28 mouse cellular contexts compared by ENCODE assay signal in the genomic region with DNA sequence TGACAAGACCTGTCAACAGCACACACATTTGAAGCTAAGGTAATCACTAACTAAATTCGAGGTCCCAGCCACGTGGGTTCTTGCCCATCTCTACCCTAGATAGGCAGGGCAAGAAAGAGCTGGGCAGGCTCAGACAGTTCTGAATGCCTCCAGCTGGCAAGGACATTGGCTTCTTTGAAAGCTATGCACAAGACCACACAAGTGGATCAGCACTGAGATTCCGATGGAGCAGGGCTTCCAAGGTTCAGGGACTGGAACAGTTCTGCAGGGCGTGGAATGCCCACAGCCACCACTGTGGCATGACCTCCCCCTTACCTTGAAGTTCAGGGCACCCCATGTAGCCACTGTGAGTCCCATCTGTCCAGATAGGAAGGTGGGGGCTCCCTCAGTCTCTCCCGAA. TPM values are rescaled to one million over a fixed set of nuclear protein-coding genes. Genes with fewer than 3 reads are reported as not detected.
A peak's percentile ranks its signal among the peaks of the same experiment; 100 is the strongest.
DNase-seq lines count a peak whose midpoint lies in the region; ATAC-seq and TF ChIP-seq lines count a peak whose summit lies in the region.
"Had no signal": no experiment of that assay in that cellular context is flagged by ENCODE, and none has a peak within 500 bp of the region (broad histone marks: within the 10 kb centered on the region; RNA-seq: fewer than 3 reads in every experiment).

No protein-coding gene starts in this region.

- POLR2A ChIA-PET in Patski (lab: Charles Lee), result interaction anchor here (0.8 to 1.3 kb wide), 2 partner anchors 11 to 13 kb away, joined by 3 to 4 read pairs; no protein-coding TSS in a partner anchor

- no peaks in the 10 kb centered on the region for H3K9me3 ChIP-seq in embryonic facial prominence, embryonic 14.5 days (ENCODE audit: control insufficient read depth, low read length)
- no peaks in the 10 kb centered on the region for H3K9me3 ChIP-seq in embryonic facial prominence, embryonic 10.5 days
- H3K9me3 ChIP-seq in hindbrain, postnatal 0 days (ENCODE audit: low read length), result no peaks in the 10 kb centered on the region
- H3K9me3 ChIP-seq in hindbrain, embryonic 16.5 days (ENCODE audit: control insufficient read depth, low read length), result no peaks in the 10 kb centered on the region
- H3K9me3 ChIP-seq: embryonic facial prominence, embryonic 12.5 days; embryonic facial prominence, embryonic 15.5 days; forebrain, embryonic 13.5 days; forebrain, embryonic 15.5 days; G1E had no signal

- peak; percentile 31 for DNase-seq in embryonic facial prominence, embryonic 14.5 days (ENCODE audit: low spot score)
- DNase-seq in embryonic facial prominence, embryonic 10.5 days (ENCODE audit: low spot score), result no peak
- no peak for DNase-seq in hindbrain, postnatal 0 days (ENCODE audit: low spot score)
- DNase-seq in kidney, adult 2 months, result peak; percentile 31
- DNase-seq in kidney, postnatal 14 days, result no peak
- DNase-seq in Patski (ENCODE audit: low read depth, low spot score), result no peak
- DNase-seq: adrenal gland, adult 2 months; adrenal gland, postnatal 10 days; adrenal gland, postnatal 25 days; B cell, adult 2 months; cerebellum, adult 11 months; cerebellum, adult 18-20 months; cerebellum, adult 8-10 months; cerebellum, adult 9-11 months; cerebellum, postnatal 14 days; cerebellum, postnatal 36 days; embryo, embryonic 11 days; forebrain, postnatal 0 days had no signal

- H3K36me3 ChIP-seq in embryonic facial prominence, embryonic 14.5 days (ENCODE audit: control insufficient read depth, insufficient read depth, low read length), result no peaks in the 10 kb centered on the region
- no peaks in the 10 kb centered on the region for H3K36me3 ChIP-seq in embryonic facial prominence, embryonic 10.5 days (replicated peaks)
- no peaks in the 10 kb centered on the region for H3K36me3 ChIP-seq in hindbrain, postnatal 0 days (ENCODE audit: insufficient read depth, low read length)
- no peaks in the 10 kb centered on the region for H3K36me3 ChIP-seq in hindbrain, embryonic 16.5 days (ENCODE audit: control insufficient read depth, insufficient read depth, low read length)
- no peaks in the 10 kb centered on the region for H3K36me3 ChIP-seq in kidney, adult 2 months (ENCODE audit: control insufficient read depth, insufficient read depth, low read length)
- H3K36me3 ChIP-seq: embryonic facial prominence, embryonic 12.5 days; embryonic facial prominence, embryonic 15.5 days; forebrain, embryonic 15.5 days; G1E had no signal

- CTCF ChIA-PET in Patski (lab: Charles Lee), result no interaction called here

- in situ Hi-C loops in Patski (cut with MboI; ENCODE audit: low pct_unique_long_range_greater_than_20kb), result no loop called here

- no peak overlapping the region for H3K4me3 ChIP-seq in embryonic facial prominence, embryonic 14.5 days (ENCODE audit: low read depth, low read length)
- no peak overlapping the region for H3K4me3 ChIP-seq in embryonic facial prominence, embryonic 10.5 days
- H3K4me3 ChIP-seq in hindbrain, postnatal 0 days (ENCODE audit: low read length), result no peak overlapping the region
- no peak overlapping the region for H3K4me3 ChIP-seq in hindbrain, embryonic 16.5 days (ENCODE audit: low read length)
- no peak overlapping the region for H3K4me3 ChIP-seq in kidney, adult 2 months (ENCODE audit: insufficient read depth, low read depth, low read length)
- H3K4me3 ChIP-seq: embryonic facial prominence, embryonic 12.5 days; embryonic facial prominence, embryonic 15.5 days; erythroblast, embryonic 14.5 days; forebrain, embryonic 13.5 days; forebrain, embryonic 15.5 days had no signal

- TF ChIP-seq POLR2A in kidney, adult 2 months (IDR thresholded peaks at IDR 0.05; ENCODE audit: low read depth, low read length), result no peak

- H3K4me2 ChIP-seq in embryonic facial prominence, embryonic 14.5 days (ENCODE audit: low read depth, low read length), result no peak overlapping the region
- H3K4me2 ChIP-seq in hindbrain, postnatal 0 days (ENCODE audit: low read depth, low read length), result no peak overlapping the region
- no peak overlapping the region for H3K4me2 ChIP-seq in hindbrain, embryonic 16.5 days (ENCODE audit: low read length)
- H3K4me2 ChIP-seq: embryonic facial prominence, embryonic 12.5 days; embryonic facial prominence, embryonic 15.5 days; forebrain, embryonic 13.5 days; forebrain, embryonic 15.5 days had no signal

- no peak; the same call in 1 of the 2 replicates for ATAC-seq in embryonic facial prominence, embryonic 14.5 days (ENCODE audit: low read depth)
- ATAC-seq in hindbrain, postnatal 0 days, result peak; percentile 44; the same call in 1 of the 2 replicates
- no peak for ATAC-seq in hindbrain, embryonic 16.5 days
- ATAC-seq in Patski, result peak; percentile 20
- ATAC-seq: CD4-positive, CD25-positive, alpha-beta regulatory T cell, adult 4 months; forebrain, embryonic 13.5 days; forebrain, embryonic 15.5 days; forebrain, postnatal 0 days had no signal

- no peak overlapping the region for H3K27ac ChIP-seq in embryonic facial prominence, embryonic 14.5 days (replicated peaks; ENCODE audit: low read depth, low read length)
- no peak overlapping the region for H3K27ac ChIP-seq in embryonic facial prominence, embryonic 10.5 days (replicated peaks)
- no peak overlapping the region for H3K27ac ChIP-seq in hindbrain, postnatal 0 days
- H3K27ac ChIP-seq in hindbrain, embryonic 16.5 days (ENCODE audit: low read depth, low read length), result no peak overlapping the region
- H3K27ac ChIP-seq in kidney, adult 2 months (ENCODE audit: insufficient read depth, low read depth, low read length), result no peak overlapping the region
- H3K27ac ChIP-seq: embryonic facial prominence, embryonic 12.5 days; embryonic facial prominence, embryonic 15.5 days; forebrain, embryonic 13.5 days; forebrain, embryonic 15.5 days had no signal

- no peak overlapping the region for H3K9ac ChIP-seq in embryonic facial prominence, embryonic 14.5 days (ENCODE audit: low read depth, low read length)
- no peak overlapping the region for H3K9ac ChIP-seq in hindbrain, postnatal 0 days (replicated peaks; ENCODE audit: low read length)
- H3K9ac ChIP-seq in hindbrain, embryonic 16.5 days (ENCODE audit: low read depth, low read length), result no peak overlapping the region
- H3K9ac ChIP-seq: embryonic facial prominence, embryonic 12.5 days; embryonic facial prominence, embryonic 15.5 days; forebrain, embryonic 13.5 days; forebrain, embryonic 15.5 days; forebrain, postnatal 0 days had no signal

- H3K27me3 ChIP-seq in embryonic facial prominence, embryonic 14.5 days (replicated peaks; ENCODE audit: control insufficient read depth, insufficient read depth, low read length), result peaks cover 13% of the 10 kb centered on the region
- peaks cover 28% of the 10 kb centered on the region for H3K27me3 ChIP-seq in embryonic facial prominence, embryonic 10.5 days (replicated peaks; ENCODE audit: low read depth, poor library complexity, severe bottlenecking)
- peaks cover 2% of the 10 kb centered on the region for H3K27me3 ChIP-seq in hindbrain, postnatal 0 days (ENCODE audit: insufficient read depth, low read length)
- peaks cover 6% of the 10 kb centered on the region; the same call in 1 of the 2 replicates for H3K27me3 ChIP-seq in hindbrain, embryonic 16.5 days (replicated peaks; ENCODE audit: control insufficient read depth, insufficient read depth, low read length)
- no peaks in the 10 kb centered on the region for H3K27me3 ChIP-seq in kidney, adult 2 months (replicated peaks; ENCODE audit: control insufficient read depth, insufficient read depth, low read length)
- H3K27me3 ChIP-seq in Patski, result no peaks in the 10 kb centered on the region

- H3K4me1 ChIP-seq in embryonic facial prominence, embryonic 14.5 days (ENCODE audit: control insufficient read depth, insufficient read depth, low read length), result 0 out of 2 replicates have a peak, but pooled peaks cover under 1% of the 10 kb centered on the region
- H3K4me1 ChIP-seq in embryonic facial prominence, embryonic 10.5 days, result peaks cover under 1% of the 10 kb centered on the region
- no peaks in the 10 kb centered on the region for H3K4me1 ChIP-seq in hindbrain, postnatal 0 days (ENCODE audit: insufficient read depth, low read length)
- H3K4me1 ChIP-seq in hindbrain, embryonic 16.5 days (ENCODE audit: control insufficient read depth, insufficient read depth, low read depth, low read length), result peaks cover 1% of the 10 kb centered on the region
- H3K4me1 ChIP-seq in kidney, adult 2 months (ENCODE audit: control insufficient read depth, insufficient read depth, low read length), result no peaks in the 10 kb centered on the region
- H3K4me1 ChIP-seq: embryonic facial prominence, embryonic 15.5 days had no signal

- 79% methylated on average over 5 of the region's 5 CpGs for WGBS in embryonic facial prominence, embryonic 14.5 days
- WGBS in embryonic facial prominence, embryonic 10.5 days, result 80% methylated on average over 5 of the region's 5 CpGs
- 63% methylated on average over 5 of the region's 5 CpGs for WGBS in hindbrain, postnatal 0 days
- 76% methylated on average over 5 of the region's 5 CpGs for WGBS in hindbrain, embryonic 16.5 days
- 67% methylated on average over 5 of the region's 5 CpGs for WGBS in kidney, adult 2 months

- no peak for TF ChIP-seq CTCF in hindbrain, postnatal 0 days (IDR thresholded peaks at IDR 0.05; ENCODE audit: low read depth)
- TF ChIP-seq CTCF in kidney, adult 2 months (conservative IDR thresholded peaks at IDR 0.05; ENCODE audit: insufficient read depth, insufficient read length, low read depth, low read length), result no peak
- TF ChIP-seq CTCF in Patski (IDR thresholded peaks at IDR 0.05), result no peak

RNA-seq across cellular contexts. Expression of gene Slco4a1, which starts 5.5 kb away (rescaled TPM):
- 1.4 and 1.9 TPM in 2 replicates for polyA plus RNA-seq in embryonic facial prominence, embryonic 14.5 days (2014; fragmentation: Nextera tagmentation; extraction: Ambion mirVana)
- polyA plus RNA-seq in embryonic facial prominence, embryonic 10.5 days (2016; fragmentation: Nextera tagmentation; extraction: Ambion mirVana), result 3.3 and 4.1 TPM in 2 replicates
- 4.0 and 5.4 TPM in 2 replicates for total RNA-seq in hindbrain, postnatal 0 days (2014; rRNA removed)
- polyA plus RNA-seq in hindbrain, postnatal 0 days (2015; fragmentation: Nextera tagmentation; extraction: Ambion mirVana), result 2.0 and 2.9 TPM in 2 replicates
- polyA plus RNA-seq in hindbrain, embryonic 16.5 days (2015; fragmentation: Nextera tagmentation; extraction: Ambion mirVana), result 2.7 and 3.0 TPM in 2 replicates
- 49.4 and 64.7 TPM in 2 replicates for polyA plus RNA-seq in kidney, adult 2 months (2012; rRNA removed)
- polyA plus RNA-seq in Patski (2021), result 89.8 TPM
- polyA plus RNA-seq: G1E had no signal

RNA-seq across cellular contexts. Expression of gene Ntsr1, which starts 49.2 kb away (rescaled TPM):
- polyA plus RNA-seq in embryonic facial prominence, embryonic 14.5 days (2014; fragmentation: Nextera tagmentation; extraction: Ambion mirVana), result 0.70 and 1.00 TPM in 2 replicates
- polyA plus RNA-seq in embryonic facial prominence, embryonic 10.5 days (2016; fragmentation: Nextera tagmentation; extraction: Ambion mirVana), result 0.16 and 0.35 TPM in 2 replicates
- 9.0 and 11.1 TPM in 2 replicates for total RNA-seq in hindbrain, postnatal 0 days (2014; rRNA removed)
- polyA plus RNA-seq in hindbrain, postnatal 0 days (2015; fragmentation: Nextera tagmentation; extraction: Ambion mirVana), result 2.8 and 2.9 TPM in 2 replicates
- polyA plus RNA-seq in hindbrain, embryonic 16.5 days (2015; fragmentation: Nextera tagmentation; extraction: Ambion mirVana), result 3.6 and 4.1 TPM in 2 replicates
- not detected in 2 replicates for polyA plus RNA-seq in kidney, adult 2 months (2012; rRNA removed)
- polyA plus RNA-seq in Patski (2021), result not detected
- total RNA-seq: adrenal gland, adult 2 months; adrenal gland, postnatal 25 days; CH12.LX; common myeloid progenitor, adult 5-6 weeks had no signal
- polyA plus RNA-seq: adrenal gland, adult 2 months; CD4-positive, CD25-positive, alpha-beta regulatory T cell, adult 4 months; erythroblast, embryonic 14.5 days; G1E had no signal

Comparison
In these comparisons a context has a peak if more than half of its experiments do, and no peak if none do; other contexts are left out.
1. ATAC-seq: peak in hindbrain, postnatal 0 days (single experiment) and Patski (single experiment); none in embryonic facial prominence, embryonic 14.5 days (single experiment) and hindbrain, embryonic 16.5 days (single experiment).
2. DNase-seq: peak in embryonic facial prominence, embryonic 14.5 days (single experiment) and kidney, adult 2 months (single experiment); none in embryonic facial prominence, embryonic 10.5 days (single experiment), hindbrain, postnatal 0 days (single experiment), kidney, postnatal 14 days (single experiment) and Patski (single experiment).